Mouse (Mus musculus) adrenal gland, postnatal 36 days (tissue): ENCODE results near the gene Vstm4. TPM values are rescaled to one million over a fixed set of nuclear protein-coding genes. Genes with fewer than 3 reads are reported as not detected.
A peak's percentile ranks its signal among the peaks of the same experiment; 100 is the strongest.

Experiments
- DNase-seq, 2 experiments: peaks; one replicate each; pipeline ENCODE4 v3.0.0; 2021; ENCODE audit warnings: mixed read lengths in 1 of 2
- total RNA-seq, 2 experiments: library from RNA; stranded (reverse); gene quantifications; 2 replicates each; pipeline ENCODE4 v1.2.3; 2021

Vstm4 gene
- total RNA-seq, 2 experiments from 2014 or later, result 17.3 to 17.6 TPM

DNA sequence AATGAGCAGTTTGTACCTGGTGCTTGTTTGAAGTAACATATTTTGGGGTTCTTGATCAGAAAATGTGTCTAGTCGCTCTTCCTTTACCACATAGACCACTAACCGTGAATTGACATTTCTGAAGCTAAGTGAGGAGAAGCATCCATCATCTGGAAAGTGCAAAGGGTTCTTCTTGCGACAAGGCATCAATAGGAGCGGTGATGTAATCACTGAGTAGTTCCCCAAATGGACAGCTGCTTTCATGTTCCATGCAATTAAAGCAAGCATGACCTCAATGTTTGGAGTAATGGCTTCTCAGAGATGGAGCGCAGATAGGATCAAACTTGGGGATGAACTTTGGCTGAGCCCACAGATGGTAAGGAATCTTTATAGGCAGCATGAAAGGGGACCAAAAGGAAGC, 82.7 kb downstream of the Vstm4 start:
- DNase-seq, result no peak

DNA sequence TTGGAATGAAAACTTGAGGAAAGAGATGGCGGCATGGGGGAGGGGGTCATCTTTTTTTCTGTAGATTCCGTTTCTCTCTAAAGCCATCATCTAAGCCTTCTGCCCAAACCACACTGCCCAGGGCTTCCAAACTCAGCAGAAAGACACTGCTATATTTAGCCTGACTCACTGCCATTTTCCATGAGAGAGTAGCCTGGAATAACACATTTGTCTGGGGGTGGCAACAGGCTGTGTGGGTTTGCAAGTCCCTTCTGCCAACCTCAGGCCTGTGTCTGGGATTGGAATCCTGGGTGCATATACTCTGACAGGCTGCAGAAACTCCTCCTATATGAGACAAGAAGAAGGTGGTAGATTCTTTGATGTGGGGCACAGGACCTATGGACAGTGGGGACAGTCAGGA, 91.0 kb downstream of the Vstm4 start:
- DNase-seq, result no peak

DNA sequence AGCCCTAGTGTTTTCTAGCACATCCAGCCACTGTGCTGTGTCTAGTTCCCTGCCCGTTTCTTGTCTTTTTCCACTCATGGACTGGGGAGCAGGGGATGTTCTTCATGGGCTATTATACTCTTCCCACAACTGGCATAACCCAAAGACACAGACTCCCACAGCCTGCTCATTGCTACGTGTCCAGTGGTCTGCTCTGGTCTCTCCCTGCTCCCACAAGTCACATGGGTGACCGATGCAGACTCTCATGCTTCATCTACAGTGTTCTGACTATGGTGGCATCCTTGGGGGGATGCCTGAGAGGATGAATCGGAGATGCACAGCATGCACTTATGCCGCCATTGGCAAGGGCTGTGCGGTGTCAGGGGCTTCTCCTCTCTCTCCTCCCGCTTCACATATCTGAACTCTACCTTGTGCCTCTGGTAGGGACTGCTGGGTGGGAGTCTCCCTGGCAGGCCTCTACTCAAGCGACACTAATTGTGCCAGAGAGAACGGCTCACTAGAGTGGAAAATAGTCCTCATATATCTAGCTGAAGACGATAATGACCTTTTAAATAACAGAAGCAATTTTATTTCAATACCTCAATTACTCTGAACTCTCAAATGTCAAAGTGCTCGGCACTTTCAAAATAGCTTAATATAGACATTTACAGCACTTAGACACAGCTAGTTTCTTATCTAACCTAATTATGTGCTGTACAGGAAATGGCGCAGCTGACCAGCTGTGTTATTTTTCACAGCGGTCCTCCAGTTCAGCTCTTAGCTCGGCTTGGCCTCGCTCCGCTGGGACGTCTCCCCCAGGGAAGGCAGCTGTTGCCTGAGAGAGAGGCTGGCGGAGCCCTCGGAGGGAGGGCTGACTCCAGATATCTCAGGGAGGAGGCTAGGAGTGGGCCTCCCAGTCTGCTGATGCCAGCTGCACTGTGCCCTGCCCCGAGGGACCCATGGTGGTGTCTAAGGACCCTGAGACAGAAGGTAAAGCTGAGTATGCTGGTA, 94.1 kb downstream of the Vstm4 start:
- peak; percentile 13 to 14 for DNase-seq

DNA sequence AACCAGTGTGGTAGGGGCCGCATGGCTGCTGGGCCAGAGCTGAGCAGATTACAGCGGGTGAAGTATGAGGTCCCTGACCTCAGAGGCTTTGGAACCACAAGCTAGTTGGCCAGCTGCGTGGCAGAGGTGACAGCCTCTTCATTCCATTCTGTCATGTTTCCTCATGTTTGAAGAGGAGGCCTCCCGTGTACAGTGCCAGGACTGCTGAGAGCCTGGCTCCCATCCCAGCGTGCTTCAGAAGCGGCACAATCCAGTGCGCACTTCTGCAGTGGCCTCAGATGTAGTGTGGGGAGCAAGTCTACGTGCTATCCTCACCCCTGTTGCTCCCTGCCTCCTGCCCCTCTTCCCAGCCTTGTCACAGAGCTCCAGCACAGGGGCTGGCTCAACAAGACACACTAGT, 99.9 kb downstream of the Vstm4 start:
- no peak for DNase-seq

DNA sequence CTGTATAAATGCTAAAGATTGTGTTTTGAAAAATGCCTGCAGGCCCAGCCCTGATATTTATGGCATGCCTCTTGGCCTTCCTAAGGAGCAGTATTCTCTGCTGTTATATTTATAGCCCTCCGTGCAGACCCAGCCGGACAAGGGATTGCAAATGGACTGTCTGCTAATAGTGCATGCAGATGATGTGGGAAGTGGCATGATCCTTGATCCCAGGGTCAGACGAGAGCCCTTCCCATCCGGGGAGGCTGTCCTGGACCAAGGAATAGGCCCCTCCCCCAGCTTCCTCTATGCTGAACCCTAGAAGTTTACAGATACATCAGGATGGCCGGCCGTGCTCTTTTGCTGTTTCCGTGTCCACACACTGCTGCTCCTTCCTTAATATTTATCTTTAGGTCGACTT, 102.1 kb downstream of the Vstm4 start:
- peak; percentile 12 to 26 for DNase-seq

DNA sequence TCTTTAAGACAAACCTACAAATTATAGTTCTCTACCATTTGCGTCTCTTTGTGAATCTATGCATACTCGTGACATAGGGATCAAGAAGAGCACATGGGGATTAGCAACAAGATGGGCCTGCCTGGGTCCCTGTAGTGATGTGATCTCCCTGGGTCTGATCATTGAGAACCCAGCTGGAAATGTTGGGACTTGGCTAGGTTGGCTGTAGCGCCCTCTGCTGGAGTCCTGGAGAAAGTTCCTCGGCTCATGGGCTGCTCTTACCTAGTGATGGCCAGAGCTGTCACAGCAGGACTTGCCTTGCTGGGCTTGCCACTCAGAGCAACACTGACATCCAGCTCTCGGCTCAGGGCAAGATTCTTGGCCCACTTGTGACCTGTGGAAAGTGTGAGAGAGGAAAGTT, 103.9 kb downstream of the Vstm4 start:
- peak; percentile 77 to 82 for DNase-seq

DNA sequence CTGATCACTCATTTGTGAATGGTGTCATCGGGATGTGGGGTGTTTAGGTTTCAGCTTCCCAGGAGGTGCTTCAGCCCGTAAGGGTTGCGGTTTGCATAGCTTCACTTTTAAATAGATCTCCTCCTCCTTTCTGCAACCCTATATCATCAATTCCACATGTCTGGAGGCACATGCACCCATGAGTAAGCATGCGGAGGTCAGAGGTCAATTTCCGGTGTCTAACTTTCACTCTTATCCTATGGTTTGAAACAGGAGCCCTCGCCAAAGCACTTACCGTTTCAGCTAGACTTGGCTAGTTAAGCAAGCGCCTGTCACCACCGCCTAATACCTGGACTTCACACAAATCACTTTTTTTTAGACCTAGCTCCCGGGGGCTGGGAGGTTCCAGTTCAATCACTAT, 108.2 kb downstream of the Vstm4 start:
- no peak for DNase-seq

DNA sequence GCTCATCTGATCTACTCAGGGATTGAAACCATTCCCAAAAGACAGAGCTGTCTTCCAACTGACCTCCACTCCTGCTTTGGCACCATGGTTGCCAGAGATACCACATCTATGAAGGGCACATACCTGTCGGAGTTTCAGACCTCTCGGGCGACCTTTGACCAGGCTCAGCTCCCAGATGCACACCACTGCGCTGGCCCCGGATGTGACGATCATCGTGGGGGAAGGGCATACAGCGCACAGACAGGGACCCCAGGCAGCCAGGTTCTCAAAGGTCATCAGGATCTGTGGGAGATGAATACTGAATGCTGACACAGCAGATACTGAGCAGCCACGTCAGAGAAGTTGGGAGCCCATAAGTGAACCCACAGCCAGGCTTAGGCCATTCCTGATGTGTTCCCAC, 114.1 kb downstream of the Vstm4 start:
- no peak for DNase-seq

DNA sequence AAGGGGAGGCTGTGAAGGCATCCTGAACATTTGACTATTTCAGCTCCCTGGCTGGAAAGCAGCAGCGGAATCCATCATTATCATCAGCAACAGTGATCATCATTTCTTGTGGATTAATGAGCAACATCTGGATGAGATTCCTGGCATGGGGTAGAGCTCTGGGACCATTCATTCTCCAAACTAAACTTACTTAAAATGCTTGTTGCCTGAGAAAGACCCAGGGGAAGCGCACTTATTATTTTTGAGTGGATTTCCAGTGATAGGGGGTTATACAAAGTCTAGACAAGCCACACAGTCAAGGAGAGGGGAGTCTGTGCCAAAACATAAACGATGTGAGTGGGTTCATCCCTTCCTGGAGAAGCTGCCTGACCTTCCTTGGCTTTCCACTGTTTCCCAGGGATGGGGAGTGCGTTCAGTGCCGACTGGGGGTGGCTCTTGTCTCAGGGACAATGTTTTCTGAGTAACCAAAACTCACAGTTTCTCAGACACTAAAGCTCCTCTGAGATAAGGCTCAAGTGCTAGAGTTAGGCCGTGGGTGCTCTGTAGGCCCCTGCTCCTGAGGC, 127.7 kb downstream of the Vstm4 start:
- DNase-seq, result no peak

DNA sequence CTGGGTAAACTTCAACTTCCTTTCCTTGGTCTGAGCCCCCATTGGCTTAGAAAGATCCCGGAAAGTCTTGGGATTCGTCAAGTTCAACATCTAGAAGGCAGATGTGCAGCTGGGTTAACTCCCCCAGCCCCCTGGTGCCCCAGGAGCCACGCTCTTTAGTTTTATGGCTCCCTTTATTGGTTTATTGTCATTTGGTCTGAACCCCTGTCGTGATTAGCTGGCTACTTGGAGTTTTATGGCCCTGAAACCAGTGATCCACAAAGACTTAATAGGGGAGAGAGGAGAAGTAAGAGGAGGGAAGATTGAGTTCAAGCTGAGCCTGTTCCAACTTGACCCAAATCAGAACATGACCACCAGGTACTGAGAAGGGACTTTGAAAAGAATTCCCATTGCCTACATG, 130.1 kb downstream of the Vstm4 start:
- DNase-seq, result no peak

Other genes starting within 250 kb of the Vstm4 start
- under 1 TPM in 1 of 2 experiments, not detected in 1; 0.10 TPM for gene 3425401B19Rik, start 171.5 kb upstream of the Vstm4 start, total RNA-seq
- gene Tmem273, start 70.8 kb upstream of the Vstm4 start, total RNA-seq, result 1 to 10 TPM; 3.9 to 5.2 TPM
- under 1 TPM; 0.33 to 0.36 TPM for gene Fam170b, start 22.8 kb upstream of the Vstm4 start, total RNA-seq
- gene Lrrc18, start 134.6 kb downstream of the Vstm4 start, total RNA-seq, result under 1 TPM; 0.50 to 0.79 TPM